30 mouse cellular contexts compared by ENCODE assay signal in the genomic region with DNA sequence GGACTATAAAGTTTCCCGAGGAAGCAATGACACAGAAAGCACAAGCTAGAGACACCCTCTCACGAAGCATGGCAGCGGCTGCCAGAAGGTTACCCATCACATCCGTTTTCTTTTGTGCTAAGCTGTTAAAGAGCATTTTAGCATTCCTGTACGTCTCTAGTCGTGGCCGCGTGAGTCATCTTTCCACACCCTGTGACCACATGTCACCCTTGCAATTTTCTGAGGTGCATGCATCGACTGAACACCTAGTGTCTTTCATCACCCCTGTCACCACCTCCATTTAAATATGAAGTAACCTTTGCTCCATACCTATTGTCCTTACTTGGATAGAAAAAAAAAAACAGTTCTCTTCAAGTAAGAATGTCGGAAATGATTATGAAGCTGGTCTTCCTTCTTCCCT. TPM values are rescaled to one million over a fixed set of nuclear protein-coding genes. Genes with fewer than 3 reads are reported as not detected.
"Had no signal": no experiment of that assay in that cellular context is flagged by ENCODE, and none has a peak within 500 bp of the region (broad histone marks: within the 10 kb centered on the region; RNA-seq: fewer than 3 reads in every experiment).

No protein-coding gene starts in this region.

- DNase-seq: gastrocnemius, adult 2 months; gastrocnemius, postnatal 10 days; gastrocnemius, postnatal 25 days; heart, adult 18-20 months; heart, postnatal 14 days; heart, postnatal 36 days; kidney, adult 11 months; kidney, adult 2 months; kidney, adult 9 months; kidney, postnatal 14 days; kidney, postnatal 36 days; left cerebral cortex, postnatal 4 days had no signal

- H3K4me1 ChIP-seq: heart, embryonic 10.5 days; heart, embryonic 15.5 days; kidney, embryonic 15.5 days; limb, embryonic 13.5 days; limb, embryonic 15.5 days; liver, embryonic 12.5 days had no signal

- H3K4me3 ChIP-seq: gastrocnemius, adult 2 months; heart, embryonic 10.5 days; heart, embryonic 13.5 days; heart, embryonic 15.5 days; kidney, embryonic 15.5 days; layer of hippocampus, adult 2 months; limb, embryonic 13.5 days; limb, embryonic 15.5 days; liver, embryonic 12.5 days had no signal

- H3K9me3 ChIP-seq: heart, embryonic 10.5 days; heart, embryonic 13.5 days; heart, embryonic 15.5 days; kidney, embryonic 15.5 days; limb, embryonic 13.5 days; limb, embryonic 15.5 days; liver, embryonic 12.5 days had no signal

- ATAC-seq: hindbrain, embryonic 16.5 days; inflammation-experienced regulatory T-cells, adult 6 months; liver, embryonic 12.5 days had no signal

- H3K4me2 ChIP-seq: heart, embryonic 13.5 days; heart, embryonic 15.5 days; hindbrain, embryonic 14.5 days; kidney, embryonic 15.5 days; limb, embryonic 13.5 days; limb, embryonic 15.5 days; liver, embryonic 12.5 days had no signal

- H3K27me3 ChIP-seq: heart, embryonic 13.5 days; heart, embryonic 15.5 days; kidney, embryonic 15.5 days; limb, embryonic 13.5 days; limb, embryonic 15.5 days; liver, embryonic 12.5 days had no signal

- H3K9ac ChIP-seq: heart, embryonic 13.5 days; heart, embryonic 15.5 days; hindbrain, embryonic 14.5 days; kidney, embryonic 15.5 days; limb, embryonic 13.5 days; limb, embryonic 15.5 days; liver, embryonic 12.5 days; liver, embryonic 14.5 days had no signal

- H3K36me3 ChIP-seq: heart, embryonic 10.5 days; heart, embryonic 13.5 days; heart, embryonic 15.5 days; kidney, embryonic 15.5 days; limb, embryonic 13.5 days; limb, embryonic 15.5 days; liver, embryonic 12.5 days had no signal

- H3K27ac ChIP-seq: gastrocnemius, adult 2 months; heart, embryonic 10.5 days; heart, embryonic 13.5 days; heart, embryonic 15.5 days; hindbrain, embryonic 14.5 days; kidney, embryonic 15.5 days; kidney, postnatal 0 days; layer of hippocampus, adult 2 months; limb, embryonic 13.5 days; limb, embryonic 15.5 days; liver, embryonic 12.5 days; liver, embryonic 14.5 days had no signal

RNA-seq across cellular contexts. Expression of a gene that starts 12.0 kb away (rescaled TPM):
- polyA plus RNA-seq: hindbrain, embryonic 14.5 days; hindbrain, embryonic 16.5 days; inflammation-experienced regulatory T-cells, adult 6 months; kidney, adult 2 months; kidney, embryonic 15.5 days; liver, adult 2 months; liver, embryonic 12.5 days; liver, embryonic 16.5 days had no signal

RNA-seq across cellular contexts. Expression of a gene that starts 59.2 kb away (rescaled TPM):
- polyA plus RNA-seq: frontal cortex, adult 2 months; hindbrain, embryonic 11.5 days; hindbrain, embryonic 14.5 days; hindbrain, embryonic 16.5 days; inflammation-experienced regulatory T-cells, adult 6 months; kidney, embryonic 15.5 days; kidney, postnatal 0 days; limb, embryonic 11.5 days; limb, embryonic 13.5 days had no signal
